Mouse (Mus musculus) CD4-positive, CD25-positive, alpha-beta regulatory T cell, adult 4 months (primary cell): ENCODE measurements around the gene Hmcn2. TPM values are rescaled to one million over a fixed set of nuclear protein-coding genes. Genes with fewer than 3 reads are reported as not detected.

Experiments used
- ATAC-seq: one replicate; pipeline ENCODE4 v1.8.0; 2017
- polyA plus RNA-seq, 2 experiments: library from polyadenylated mRNA; unstranded; fragments of 100-300 nt; shearing (Covaris generic); gene quantifications; one replicate each; pipeline ENCODE4 v1.2.1; 2017

The Hmcn2 gene
- under 1 TPM; 0.36 to 0.48 TPM for polyA plus RNA-seq

DNA sequence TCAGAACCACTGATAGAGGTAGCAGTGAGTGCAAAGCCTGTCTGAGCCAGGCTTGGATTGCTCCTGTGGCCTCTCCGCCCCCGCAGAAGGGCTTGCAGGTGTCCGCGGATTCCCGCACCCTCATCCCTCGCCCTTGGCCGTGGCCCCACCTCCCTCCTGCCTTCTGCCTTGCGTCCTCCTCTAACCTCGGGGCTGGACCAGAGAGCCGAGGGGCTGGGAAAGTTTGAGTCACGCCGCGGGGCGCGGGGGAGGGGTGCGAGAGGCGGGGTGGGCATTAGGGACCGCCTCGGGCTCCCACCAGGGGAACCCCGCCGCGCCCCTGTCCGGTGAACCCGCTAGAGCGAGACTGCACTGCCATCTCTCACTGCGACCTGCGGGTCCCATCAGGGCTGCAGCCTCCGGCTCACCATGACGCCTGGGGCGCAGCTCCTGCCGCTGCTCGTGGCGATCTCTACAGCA, at the start of gene Hmcn2:
Gene Hmcn2, plus strand, starts transcription at position 409 of the 459 bp plus-strand sequence.
- ATAC-seq: no peak

DNA sequence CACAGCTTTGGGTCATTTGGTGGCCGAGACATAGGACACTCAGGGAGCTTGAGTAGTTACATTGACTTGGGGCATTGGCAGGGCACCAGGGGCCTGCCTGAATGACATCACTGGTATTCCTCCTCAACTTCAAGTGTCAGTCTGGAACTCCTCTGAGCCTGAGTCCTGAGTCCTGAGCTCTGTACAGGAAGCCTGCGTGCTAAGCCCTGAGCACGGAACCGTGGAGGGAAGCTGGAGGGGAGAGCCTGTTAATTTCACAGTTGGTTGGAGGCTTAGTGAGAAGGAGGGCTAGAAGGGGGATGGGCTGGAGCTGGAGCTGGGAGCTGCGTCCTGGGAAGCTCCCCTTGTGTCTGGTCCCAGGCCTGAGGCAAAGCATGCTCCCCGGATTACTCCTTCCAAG, 46.8 kb upstream of the Hmcn2 start:
- no peak for ATAC-seq

DNA sequence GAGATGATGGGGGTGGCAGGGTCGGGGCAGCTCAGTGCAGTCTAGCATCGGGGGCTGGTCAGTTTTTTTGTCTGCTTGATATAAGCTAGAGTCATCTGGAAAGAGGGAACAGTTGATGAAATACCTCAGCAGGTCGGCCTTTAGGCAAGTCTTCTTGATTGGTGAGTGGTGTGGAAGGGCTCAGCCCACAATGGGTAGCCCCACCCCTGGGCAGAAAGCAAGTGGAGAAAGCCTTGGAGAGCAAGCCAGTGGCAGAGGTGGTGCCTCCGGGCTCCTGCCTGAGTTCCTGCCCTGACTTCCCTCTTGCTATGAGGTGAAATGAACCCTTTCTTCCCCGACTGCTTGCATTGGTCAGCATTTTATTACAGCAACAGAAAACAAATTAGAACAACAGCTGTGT, 45.6 kb upstream of the Hmcn2 start:
- no peak for ATAC-seq

DNA sequence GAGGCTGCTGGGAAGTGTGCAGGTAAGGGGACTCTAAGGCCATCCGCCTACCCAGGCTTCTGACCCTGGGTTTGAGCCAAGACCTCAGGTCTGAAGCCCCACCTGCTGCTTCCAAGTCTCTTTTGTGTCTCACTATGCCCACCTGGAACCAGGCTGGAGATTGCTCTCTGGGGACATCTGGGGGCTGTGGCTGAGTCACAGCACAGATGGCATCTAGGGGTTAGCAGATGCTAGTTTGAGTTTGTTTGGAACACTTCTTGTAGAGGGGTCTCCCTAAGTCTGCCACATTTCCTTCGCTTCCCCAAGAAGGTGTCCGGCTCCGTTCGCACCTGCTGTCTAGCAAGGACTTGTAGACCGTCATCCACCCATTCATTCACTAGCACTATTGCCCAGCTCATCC, 45.0 kb upstream of the Hmcn2 start:
- no peak for ATAC-seq

DNA sequence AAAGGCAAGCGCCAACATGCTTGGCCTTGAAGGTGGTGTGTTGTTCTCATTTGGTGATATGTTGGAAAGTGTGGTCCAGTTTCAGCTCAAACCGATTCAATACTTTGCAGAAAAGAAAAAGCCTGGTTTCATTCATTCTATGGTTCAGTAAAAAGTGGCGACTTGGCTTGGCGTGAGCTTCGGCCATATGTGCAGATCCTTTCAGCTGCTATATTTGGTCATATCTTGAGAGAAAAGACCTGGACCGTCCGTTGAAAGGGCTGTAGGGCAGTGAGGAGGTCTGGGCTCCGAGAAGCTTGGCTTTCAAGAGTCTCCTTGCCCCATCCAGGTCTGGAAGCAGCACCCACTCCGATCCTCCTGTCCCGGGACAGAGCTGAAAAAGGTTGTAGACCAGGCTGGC, 44.4 kb upstream of the Hmcn2 start:
- no peak for ATAC-seq

DNA sequence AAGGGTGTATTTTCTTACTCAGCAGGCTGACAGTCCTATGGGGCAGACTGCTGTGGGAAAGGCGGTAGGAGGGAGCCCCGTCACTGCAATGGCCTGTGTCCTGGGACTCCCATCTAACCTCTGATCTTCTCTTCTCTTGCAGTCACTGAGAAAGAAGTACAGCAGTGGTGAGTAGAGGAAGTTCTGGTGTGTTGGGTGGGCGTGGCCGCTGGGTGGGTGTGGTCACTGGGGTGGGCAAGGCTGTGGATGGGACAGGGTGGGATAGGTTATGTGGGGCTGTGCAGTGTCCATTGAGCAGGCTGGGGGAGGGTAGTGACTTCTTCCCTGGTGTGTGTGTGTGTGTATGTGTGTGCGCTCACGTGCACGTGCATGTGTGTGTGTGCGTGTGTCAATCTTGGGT, 43.7 kb upstream of the Hmcn2 start:
- no peak for ATAC-seq

DNA sequence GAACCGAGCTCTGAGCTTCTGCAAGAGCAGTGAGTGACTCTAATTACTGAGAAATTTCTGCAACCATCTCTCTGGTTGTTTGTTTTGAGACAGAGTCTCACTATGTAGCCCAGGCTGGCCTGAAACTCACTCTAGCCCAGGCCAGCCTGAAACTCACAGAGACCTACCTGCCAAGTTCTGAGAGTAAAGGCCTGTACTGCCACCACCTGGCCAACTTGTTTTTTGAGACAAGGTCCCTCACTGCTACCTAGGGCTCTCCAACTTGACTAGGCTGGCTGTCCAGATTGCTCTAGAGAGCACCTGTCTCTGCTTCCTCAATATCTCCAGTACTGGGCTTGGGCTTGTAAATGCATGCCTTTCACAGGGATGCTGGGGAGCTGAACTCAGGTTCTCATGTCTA, 43.1 kb upstream of the Hmcn2 start:
- no peak for ATAC-seq

DNA sequence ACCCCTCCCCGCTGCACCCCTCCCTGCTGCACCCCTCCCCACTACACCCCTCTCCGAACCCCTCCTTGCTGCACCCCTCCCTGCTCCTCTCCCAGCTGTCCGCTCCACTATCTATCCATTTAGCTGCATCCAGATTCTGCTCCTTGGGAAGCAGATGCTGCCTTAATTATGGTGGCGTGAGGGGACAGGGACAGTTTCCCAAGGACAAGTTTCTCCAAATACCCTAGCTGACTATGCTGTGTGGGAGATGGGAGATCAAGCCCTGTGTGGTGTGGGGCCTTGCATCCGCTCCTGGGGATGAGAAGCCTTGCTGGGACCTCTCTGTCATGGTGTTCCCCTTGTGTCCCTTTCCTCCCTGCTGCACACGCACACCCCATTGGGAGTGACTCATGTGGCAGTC, 39.2 kb upstream of the Hmcn2 start:
- ATAC-seq: no peak

DNA sequence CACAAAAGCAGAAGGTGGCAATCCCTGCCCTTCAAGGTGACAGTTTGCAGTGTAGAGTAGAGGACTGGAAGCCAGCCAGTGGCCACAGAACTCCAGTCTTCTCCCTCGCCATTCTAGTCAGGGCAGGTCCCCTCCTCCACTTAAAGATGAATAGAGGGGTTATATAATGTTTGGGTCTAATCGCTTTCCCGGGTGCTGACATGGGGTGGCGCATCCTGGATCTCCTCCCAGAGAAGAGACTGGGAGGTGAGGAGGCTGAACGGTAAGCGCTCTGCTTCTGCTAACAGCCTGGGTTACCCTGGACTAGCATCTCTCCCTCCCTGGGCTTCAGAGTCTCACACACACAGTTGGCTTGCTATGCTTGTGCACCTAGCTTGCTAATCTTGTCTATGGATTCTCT, 36.4 kb upstream of the Hmcn2 start:
- ATAC-seq: no peak

DNA sequence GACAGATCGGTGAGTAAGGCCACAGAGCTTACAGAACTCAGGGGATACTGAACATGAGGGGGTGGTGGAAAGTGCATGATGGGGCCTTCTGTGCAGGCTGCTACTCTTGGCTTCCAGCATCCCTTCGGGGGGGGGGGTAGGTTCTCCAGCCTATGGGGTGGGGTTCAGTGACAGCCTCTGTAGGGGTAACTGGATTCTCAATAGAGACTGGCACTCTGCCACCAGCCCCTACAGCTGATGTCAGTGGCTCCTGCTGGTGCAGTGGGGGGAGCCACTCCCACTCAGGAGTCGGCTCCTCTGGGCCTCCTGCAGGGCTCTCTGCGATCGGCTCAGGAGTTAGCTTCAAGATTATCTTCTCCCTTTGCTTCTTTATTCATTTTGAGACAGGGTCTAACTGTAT, 35.7 kb upstream of the Hmcn2 start:
- ATAC-seq: no peak

DNA sequence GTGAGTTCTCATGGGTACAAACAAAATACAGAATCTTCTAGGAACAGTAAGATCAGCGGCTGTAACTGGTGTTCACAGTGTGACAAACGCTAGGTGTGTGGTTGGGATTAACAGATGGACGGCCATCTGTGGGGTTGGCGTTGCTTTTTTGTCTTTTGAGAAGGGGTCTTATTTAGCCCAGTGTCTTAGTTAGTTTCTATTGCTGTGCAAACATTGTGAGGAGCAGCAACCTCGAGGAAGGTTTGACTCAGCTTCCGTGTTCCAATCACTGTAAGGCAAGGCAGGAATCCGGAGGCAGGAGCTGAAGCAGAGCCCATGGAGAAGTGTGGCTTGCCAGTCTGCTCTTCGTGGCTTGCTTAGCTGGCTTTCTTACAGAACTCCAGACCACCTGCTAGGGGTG, 33.1 kb upstream of the Hmcn2 start:
- ATAC-seq: no peak

DNA sequence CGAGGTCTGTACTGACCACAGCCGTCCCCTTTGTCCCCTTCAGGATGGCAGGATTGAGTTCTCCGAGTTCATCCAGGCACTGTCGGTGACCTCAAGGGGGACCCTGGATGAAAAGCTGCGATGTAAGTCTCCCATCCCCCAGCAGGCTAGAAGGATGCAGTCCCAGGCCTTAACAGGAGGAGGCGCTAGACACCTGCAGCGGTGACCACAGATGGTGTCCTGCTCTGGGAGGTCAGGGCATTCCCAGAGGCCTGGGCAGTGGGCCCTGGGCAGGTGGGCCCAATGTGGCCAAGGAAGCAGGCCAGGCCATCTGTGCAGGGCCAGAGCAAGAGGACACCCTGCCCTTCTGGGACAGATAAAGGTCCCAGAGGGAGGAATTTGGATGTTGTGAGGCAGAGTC, 31.9 kb upstream of the Hmcn2 start:
- ATAC-seq: no peak

DNA sequence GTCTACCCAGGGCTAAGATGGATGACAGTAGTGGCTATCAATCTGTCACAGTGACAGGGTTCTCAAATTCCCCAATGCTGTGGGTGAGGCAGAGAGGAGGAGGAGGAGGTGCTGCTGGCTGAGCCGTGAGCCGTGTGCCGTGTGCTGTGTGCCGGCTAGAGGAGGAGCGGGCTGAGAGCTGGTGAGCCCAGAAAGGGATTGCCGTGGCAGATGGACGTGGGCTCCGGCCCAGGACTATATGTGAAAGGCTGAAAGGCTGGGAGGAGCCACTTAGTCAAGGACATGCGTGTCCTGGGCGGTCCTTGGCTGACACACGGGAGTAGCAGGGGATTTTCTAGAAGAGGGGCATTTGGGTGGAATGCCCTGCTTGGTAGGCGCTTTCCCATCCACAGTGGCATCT, 31.3 kb upstream of the Hmcn2 start:
- no peak for ATAC-seq

DNA sequence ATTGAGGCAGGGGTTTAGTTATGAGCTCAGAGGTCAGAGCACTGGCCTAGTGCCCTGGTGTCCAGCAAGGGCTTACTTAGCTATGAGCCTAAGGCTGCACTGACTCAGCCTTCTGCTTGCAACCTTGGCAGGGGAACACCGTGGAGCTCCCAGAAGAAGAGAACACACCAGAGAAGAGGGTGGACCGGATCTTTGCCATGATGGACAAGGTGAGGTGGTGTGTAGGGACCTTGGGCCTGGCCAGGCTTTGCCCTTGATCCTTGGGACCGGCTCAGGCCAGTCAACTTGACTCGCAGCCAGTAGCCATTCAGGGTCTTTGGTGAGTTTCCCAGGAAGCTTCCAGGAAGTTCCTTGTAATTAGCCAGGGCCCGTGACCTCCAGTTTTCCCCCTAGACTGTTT, 29.7 kb upstream of the Hmcn2 start:
- ATAC-seq: no peak

DNA sequence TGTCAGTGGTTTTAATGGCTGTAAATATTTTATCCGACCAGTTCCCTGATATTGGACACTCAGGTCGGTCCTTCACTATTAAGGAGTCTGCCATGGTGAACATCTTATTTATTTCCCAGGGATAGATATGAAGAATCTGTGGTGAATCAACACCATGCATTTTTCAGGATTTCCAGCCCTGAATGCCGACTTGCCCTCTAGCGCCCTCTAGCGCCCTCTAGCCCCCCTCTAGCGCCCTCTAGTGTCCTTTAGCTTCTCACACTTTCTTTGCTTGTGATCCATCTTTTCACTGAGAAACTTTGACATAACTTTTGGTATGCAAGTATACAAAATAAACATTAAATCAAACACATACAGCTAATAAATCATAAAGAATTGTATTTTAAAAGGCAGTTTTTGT, 22.8 kb upstream of the Hmcn2 start:
- no peak for ATAC-seq

DNA sequence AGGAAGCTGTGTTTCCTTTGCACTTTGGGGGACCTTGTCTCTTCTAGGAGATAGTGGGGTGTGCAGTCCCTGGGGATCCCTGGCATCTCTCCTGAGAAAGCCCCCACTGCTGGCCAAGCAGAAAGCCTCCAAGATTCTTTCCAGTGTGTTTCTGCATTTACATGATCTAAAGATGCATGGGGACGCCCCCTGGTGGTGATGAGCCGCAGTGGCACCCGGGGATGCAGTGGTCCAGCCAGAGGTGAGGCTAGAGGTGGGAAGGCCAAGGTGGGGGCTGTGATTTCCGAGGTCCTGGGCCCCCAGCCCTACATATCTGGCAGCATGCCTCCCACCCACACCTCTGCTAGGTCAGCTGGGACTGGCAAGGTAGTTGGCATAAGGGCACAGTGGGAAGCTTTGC, 19.2 kb upstream of the Hmcn2 start:
- ATAC-seq: no peak

DNA sequence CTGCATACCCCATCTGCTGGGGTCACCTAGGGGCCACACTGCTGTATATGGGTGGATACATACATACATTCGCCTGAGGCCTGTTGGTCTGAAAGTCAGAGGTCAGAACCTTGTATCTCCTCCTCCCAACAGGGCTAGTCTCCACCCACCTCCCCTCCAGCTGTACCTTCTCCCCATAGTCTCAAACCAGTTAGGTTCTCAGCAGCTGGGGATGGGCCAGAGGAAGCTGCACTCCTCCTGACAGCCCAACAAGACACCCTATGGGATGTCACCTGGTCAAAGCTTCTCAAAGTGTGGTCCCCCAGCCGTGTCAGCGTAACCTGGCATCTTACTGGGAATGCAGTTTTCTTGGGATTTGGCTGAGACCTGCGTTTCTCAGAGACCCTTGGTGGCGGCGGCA, 17.8 kb upstream of the Hmcn2 start:
- ATAC-seq: no peak

DNA sequence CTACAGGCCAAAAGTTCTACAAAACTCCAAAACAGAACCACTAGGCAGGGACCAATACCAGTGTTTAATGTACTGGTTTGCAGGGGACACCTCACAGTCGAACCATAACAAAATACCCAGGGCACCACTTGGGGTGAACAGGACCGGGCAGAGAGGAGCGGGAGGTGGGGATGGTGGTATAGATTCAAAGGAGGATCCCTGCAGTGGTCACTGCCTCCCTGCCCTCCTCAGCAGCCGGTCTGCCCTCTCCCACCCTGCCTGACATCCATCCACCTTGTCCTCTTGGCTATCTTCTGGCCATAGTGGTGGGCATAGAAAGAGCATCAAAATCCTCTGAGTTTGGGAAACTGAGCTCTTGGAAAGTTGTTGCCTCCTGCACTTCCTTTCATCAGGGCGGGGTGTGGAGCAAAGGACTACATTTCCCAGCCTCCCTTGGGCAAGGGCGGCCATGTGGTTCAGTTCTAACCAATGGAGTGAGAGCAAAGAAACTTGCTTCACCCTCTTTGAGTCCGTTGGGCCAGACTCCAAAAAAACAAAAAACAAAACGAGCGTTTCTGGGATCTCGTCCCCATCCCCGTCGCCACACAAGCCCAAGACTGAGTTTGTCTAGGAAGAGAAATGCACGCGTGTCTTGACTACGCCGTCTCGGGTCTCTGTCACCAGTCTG, 16.5 kb upstream of the Hmcn2 start:
- ATAC-seq: peak; percentile 98

DNA sequence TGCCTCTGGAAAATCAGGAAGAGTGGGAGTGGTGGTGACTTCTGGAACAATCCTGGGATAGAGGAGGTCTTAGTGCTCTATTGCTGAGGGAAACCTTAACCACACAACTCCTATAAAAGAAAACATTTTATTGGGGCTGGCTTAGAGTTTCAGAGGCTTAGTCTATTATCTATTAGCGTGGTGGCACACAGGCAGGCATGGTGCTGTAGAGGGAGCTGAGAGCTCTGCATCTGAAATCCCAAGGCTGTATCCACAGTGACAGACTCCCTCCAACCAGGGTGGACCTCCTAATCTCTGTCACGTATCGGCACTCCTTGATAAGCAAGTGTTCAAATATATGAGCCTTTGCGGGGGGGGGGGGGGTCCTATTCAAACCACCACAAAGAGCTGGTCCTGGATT, 15.4 kb upstream of the Hmcn2 start:
- ATAC-seq: no peak

DNA sequence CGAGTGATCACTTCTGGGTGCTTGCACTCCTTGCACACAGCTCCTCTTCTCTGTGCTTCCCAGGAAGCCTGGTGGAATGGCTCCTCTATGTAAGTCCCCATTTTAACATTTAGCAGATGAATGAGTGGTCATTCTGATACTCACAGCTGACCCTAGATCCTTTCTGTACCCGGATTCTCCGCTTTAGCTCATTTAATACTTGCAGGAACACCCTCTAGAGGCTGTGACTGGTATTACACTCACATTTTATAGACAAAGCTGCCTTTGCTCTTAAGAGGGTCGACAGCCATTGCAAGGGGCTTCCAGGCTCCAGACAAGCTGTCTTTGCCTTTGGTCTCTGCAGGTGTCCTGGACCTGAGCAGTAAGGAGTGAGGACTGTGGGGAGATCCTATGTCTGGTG, 14.9 kb upstream of the Hmcn2 start:
- ATAC-seq: no peak

DNA sequence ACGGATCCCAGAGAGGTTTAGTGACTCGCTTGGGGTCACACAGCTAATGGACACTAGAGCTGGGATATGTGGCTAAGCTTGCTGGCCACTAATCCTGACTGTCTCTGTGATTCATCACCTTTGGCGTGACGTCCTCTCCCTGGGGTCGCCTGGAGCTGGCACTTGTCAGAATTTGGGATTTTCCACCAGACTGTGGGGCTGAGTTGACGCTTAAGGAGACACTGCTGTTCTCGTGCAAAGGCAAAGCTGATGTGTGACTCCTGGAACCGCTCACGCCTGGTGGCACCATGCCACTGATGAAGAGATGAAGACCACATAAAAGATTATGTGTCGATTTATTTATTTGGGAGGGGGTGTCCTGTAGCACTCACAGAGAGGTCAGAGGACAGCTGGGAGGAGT, 14.2 kb upstream of the Hmcn2 start:
- no peak for ATAC-seq

DNA sequence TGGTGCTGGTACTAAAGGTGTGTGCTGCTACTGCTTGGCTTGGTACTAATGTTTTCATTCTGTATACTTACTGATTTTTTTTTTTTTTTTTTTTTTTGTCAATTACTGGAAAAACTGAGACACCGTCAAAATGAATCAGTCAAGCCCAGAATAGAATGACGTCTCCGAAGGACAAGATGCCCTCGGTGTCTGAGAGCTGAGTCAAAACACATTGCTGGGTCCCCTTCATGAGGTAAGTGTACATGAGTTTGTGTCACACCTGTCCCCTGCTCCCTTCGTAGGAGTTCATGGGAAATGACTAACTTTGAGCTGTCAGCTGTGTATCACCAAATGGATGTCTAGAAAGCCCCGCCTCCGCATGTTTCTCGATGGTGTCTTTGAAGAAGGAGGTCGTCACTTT, 11.0 kb upstream of the Hmcn2 start:
- ATAC-seq: peak; percentile 71

DNA sequence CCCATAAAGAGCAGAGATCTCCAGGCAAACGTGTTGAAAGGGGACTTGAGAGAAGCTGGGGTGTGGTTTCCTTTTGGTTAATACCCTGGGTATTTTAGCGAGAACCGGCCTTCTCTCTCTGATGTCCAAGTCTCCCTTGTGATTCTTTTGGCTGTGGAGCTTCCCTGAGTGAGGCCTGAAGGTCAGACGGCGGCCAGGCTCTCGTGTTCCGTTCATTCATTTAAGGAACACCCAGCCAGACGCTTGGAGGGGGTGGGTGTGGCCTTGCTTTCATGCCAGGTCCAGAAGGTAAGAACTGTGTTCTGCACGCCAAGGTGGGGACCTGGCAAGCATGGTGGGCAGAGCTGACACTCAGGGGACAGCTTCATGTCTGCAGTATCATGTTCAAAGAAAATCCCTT, 10.0 kb upstream of the Hmcn2 start:
- no peak for ATAC-seq

DNA sequence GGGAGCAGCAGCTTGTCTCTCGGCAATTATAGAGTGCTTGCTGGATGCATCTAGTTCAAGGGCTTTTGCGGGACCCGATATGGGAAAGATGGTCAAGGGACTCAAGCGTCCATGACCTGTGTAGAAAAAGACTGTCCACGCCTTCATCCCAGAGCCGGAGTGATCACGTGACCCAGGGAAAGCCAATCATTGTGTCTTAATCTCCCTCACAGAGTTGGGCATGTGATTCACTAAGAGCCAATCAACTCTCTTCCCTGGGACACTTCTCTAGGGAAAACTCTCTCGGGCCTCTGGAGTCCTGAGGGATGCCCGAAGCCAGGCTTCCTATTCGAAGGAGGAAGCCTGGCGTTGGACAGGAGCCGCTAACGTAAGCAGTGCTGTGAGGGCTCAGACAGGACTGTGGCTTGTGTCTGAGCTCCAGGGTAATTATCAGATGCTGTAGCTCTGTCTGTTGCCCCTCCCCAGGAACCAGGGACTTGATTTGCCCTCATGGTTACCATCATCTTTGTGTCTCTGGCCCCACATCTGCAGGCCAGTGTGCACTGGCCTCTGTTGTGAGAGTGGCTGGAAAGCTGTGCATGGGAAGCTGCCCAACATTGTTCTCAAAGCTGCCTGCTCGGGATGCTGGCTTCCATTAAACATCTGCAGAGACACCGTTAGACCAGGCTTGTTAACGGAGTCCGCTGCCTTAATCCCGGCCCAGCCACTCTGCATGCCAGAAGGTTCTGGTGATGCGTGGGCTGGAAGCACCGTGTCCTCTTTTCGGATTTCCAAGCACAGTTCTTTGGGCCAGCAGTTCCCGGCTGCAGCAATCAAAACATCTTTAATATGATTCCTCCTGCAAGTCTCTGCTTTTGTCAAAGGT, 9.2 kb upstream of the Hmcn2 start:
- ATAC-seq: no peak
